Mouse (Mus musculus) left cerebral cortex, adult 6 months (tissue): ENCODE measurements around the gene Rsad1. TPM values are rescaled to one million over a fixed set of nuclear protein-coding genes. Genes with fewer than 3 reads are reported as not detected.

ENCODE experiments used
- long read RNA-seq, 2 experiments: library from polyadenylated mRNA; unstranded; transcript quantifications; one replicate each; pipeline ENCODE4 v2.0.0; 2019 to 2020
- polyA plus RNA-seq: library from polyadenylated mRNA; unstranded; fragments of <200 nt; fragmentation: Nextera tagmentation; gene quantifications from 2 replicates; pipeline ENCODE4 v1.2.3, GENCODE M21; 2021

The Rsad1 gene
- polyA plus RNA-seq = 4.5 and 5.5 TPM in 2 replicates
- long read RNA-seq, experiment 1, full-length matches to known transcripts = 7 of 51 reads
- long read RNA-seq, experiment 1, partial matches to known transcripts = 23 of 51 reads
- long read RNA-seq, experiment 1, other reads (novel, unspliced or antisense) = 21 of 51 reads
- long read RNA-seq, experiment 2, full-length matches to known transcripts = 2 of 11 reads
- long read RNA-seq, experiment 2, partial matches to known transcripts = 5 of 11 reads
- long read RNA-seq, experiment 2, other reads (novel, unspliced or antisense) = 4 of 11 reads

GRCm38 (mm10) chr11:94548888-94549690, at the start of gene Rsad1:
Gene Rsad1, minus strand, starts transcription at chr11:94549255.

DNA sequence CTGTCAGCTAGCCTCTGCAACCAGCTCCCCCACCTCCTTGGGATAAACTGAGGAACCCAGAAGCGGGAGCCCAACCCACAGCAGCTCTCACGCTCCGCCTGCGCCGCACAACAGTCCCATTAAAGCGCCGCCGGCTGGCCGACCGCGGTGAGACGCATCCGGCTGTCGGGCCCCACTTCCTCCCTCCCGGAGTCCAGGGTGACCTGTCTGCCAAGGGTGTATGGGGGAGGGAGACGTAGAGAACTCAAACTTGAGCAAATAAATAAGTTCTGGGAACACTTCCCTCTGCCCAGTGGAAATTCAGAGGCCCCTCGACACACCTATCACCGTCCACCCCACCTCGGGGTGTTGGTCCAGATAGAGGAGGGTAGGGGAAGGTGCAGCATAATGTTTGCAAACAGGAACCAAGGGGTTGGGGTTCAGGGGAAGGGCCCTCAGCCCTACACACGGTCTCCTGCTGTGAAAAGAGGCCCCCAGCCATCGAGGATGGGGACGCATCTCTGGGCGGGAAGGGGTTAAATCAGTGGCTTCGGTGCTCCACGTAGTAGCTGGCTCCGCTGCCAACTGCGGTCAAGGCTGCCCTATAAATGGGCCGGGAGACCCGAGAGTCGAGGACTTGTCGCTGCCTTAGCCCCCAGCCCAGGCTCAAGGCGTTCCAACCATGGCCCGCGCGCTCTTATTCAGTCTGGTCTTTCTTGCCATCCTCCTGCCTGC, 15.5 kb upstream of the Rsad1 start, which contains the start of gene Chad:
Chad (plus strand) TSS at position 611 of the 714 bp plus-strand sequence.

GRCm38 (mm10) chr11:94521219-94521843, 27.7 kb downstream of the Rsad1 start, which contains the start of gene Mycbpap:
Gene Mycbpap, minus strand, starts transcription at chr11:94521742.

GRCm38 (mm10) chr11:94499661-94500152, 49.3 kb downstream of the Rsad1 start, which contains the start of gene Epn3:
Gene Epn3, minus strand, starts transcription at chr11:94499974.

Other genes with a start within 250 kb of the Rsad1 start
- gene Luc7l3, start 227.3 kb downstream of the Rsad1 start, polyA plus RNA-seq = 25.9 and 26.5 TPM in 2 replicates
- gene Ankrd40, start 221.3 kb downstream of the Rsad1 start, polyA plus RNA-seq = 26.0 and 30.8 TPM in 2 replicates
- gene Abcc3, start 156.3 kb downstream of the Rsad1 start, polyA plus RNA-seq = 1.4 and 1.6 TPM in 2 replicates
- 6.8 and 7.1 TPM in 2 replicates for gene Cacna1g, start 75.1 kb downstream of the Rsad1 start, polyA plus RNA-seq
- gene Spata20, start 63.1 kb downstream of the Rsad1 start, polyA plus RNA-seq = 0.16 and 0.25 TPM in 2 replicates
- gene Epn3, start 49.3 kb downstream of the Rsad1 start, polyA plus RNA-seq = 0.50 and 0.56 TPM in 2 replicates
- 0.97 and 0.98 TPM in 2 replicates for gene Mycbpap, start 27.5 kb downstream of the Rsad1 start, polyA plus RNA-seq
- gene Chad, start 15.8 kb upstream of the Rsad1 start, polyA plus RNA-seq = not detected in 2 replicates
- 3.9 and 8.6 TPM in 2 replicates for gene Acsf2, start 52.6 kb upstream of the Rsad1 start, polyA plus RNA-seq
- gene Lrrc59, start 80.5 kb upstream of the Rsad1 start, polyA plus RNA-seq = 25.2 and 77.8 TPM in 2 replicates
- gene Mrpl27, start 104.5 kb upstream of the Rsad1 start, polyA plus RNA-seq = 139 and 181 TPM in 2 replicates
- gene Eme1, start 104.7 kb upstream of the Rsad1 start, polyA plus RNA-seq = 0.11 and 0.16 TPM in 2 replicates
- 9.1 and 12.1 TPM in 2 replicates for gene Xylt2, start 128.3 kb upstream of the Rsad1 start, polyA plus RNA-seq
- not detected in 2 replicates for gene Gm11541, start 155.2 kb upstream of the Rsad1 start, polyA plus RNA-seq
- gene Cdc34b, start 192.5 kb upstream of the Rsad1 start, polyA plus RNA-seq = not detected in 2 replicates
- not detected in 2 replicates for gene Tmem92, start 233.4 kb upstream of the Rsad1 start, polyA plus RNA-seq